Mouse (Mus musculus) cerebellum, adult 2 months (tissue): ENCODE results near the gene Gm45140.

Experiments
- CTCF ChIP-seq: fragments of 200-500 bp; IDR thresholded peaks from 2 replicates; pipeline ENCODE4 v1.5.1; 2011; ENCODE audit warnings: low read depth, mild to moderate bottlenecking, control low read depth, low read length, moderate library complexity, borderline replicate concordance; ENCODE audit not compliant: insufficient read depth
- POLR2A ChIP-seq: fragments of 200-500 bp; IDR thresholded peaks from 2 replicates; pipeline ENCODE4 v1.6.1; 2011; ENCODE audit warnings: low read length, control low read depth, borderline replicate concordance; ENCODE audit not compliant: insufficient read depth

GRCm38 (mm10) chr6:87876068-87876643 is 40.6 kb upstream of the Gm45140 start:
- TF ChIP-seq POLR2A (no peak), CTCF (no peak)
